Mouse (Mus musculus) bone marrow, adult 2 months (tissue): ENCODE data around the gene Patl2. TPM values are rescaled to one million over a fixed set of nuclear protein-coding genes. Genes with fewer than 3 reads are reported as not detected.
A peak's percentile ranks its signal among the peaks of the same experiment; 100 is the strongest.

Source experiments
- H3K27ac ChIP-seq: fragments of 200-500 bp; 2 replicates; pipeline ENCODE4 v1.5.1; 2012; ENCODE audit warnings: low read depth, mild to moderate bottlenecking, control low read depth, inconsistent platforms, low read length; ENCODE audit not compliant: control insufficient read depth, poor library complexity, insufficient read depth
- H3K4me1 ChIP-seq: fragments of 200-500 bp; 2 replicates; pipeline ENCODE4 v1.6.1; 2011; ENCODE audit warnings: low read length; ENCODE audit not compliant: control insufficient read depth, insufficient read depth
- H3K4me3 ChIP-seq: fragments of 200-500 bp; replicated peaks from 2 replicates; pipeline ENCODE3; 2011; ENCODE audit warnings: mild to moderate bottlenecking, low read depth, low read length, control low read depth; ENCODE audit not compliant: control insufficient read depth
- CTCF ChIP-seq: fragments of 200-500 bp; IDR thresholded peaks from 2 replicates; pipeline ENCODE4 v1.5.1; 2011; ENCODE audit warnings: low read length, control low read depth; ENCODE audit not compliant: control insufficient read depth, insufficient read depth
- POLR2A ChIP-seq: fragments of 200-500 bp; IDR thresholded peaks from 2 replicates; pipeline ENCODE4 v1.6.1; 2011; ENCODE audit warnings: low read depth, mild to moderate bottlenecking, control low read depth, low read length, borderline replicate concordance; ENCODE audit not compliant: control insufficient read depth
- WGBS: fragments of 180-500 bp; shearing (Covaris S2); methylation state at CpG from one replicate; pipeline ENCODE4 v1.1.7; 2018; 5-methylcytosine and 5-hydroxymethylcytosine counted together
- polyA plus RNA-seq: library from polyadenylated mRNA; stranded (reverse); fragments of >200 nt; gene quantifications from 2 replicates; pipeline ENCODE4 v1.2.4, GENCODE M21; 2011; ENCODE audit warnings: low replicate concordance; ENCODE audit not compliant: missing spikeins, insufficient read depth, insufficient read length

The Patl2 gene
- polyA plus RNA-seq, 1 experiment, result not detected

DNA sequence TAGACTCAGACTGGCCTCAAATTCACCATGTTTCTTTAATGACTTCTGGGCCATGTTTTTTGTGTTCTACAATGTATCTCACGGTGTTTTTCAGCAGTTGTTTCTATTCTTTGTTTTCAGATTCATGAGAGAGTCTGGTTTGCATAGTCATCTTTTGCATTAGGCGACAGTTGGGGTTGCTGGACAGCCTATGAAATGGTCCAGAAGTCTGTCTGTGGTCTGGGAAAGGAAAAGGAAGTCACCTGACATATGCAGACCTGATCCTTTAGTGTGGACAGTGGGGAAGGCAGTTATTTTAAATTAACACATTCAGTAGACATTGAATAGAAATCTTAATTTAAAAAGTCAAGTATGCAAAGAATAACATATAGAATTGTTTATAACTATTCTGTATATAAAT lies 23.5 kb downstream of the Patl2 start:
- no peak overlapping the region for H3K4me3 ChIP-seq
- TF ChIP-seq POLR2A, result no peak
- TF ChIP-seq CTCF, result no peak
- no peak overlapping the region for H3K27ac ChIP-seq
- H3K4me1 ChIP-seq, result peaks cover 2% of the 10 kb centered on the region; the same call in 1 of the 2 replicates
- 24% methylated on average over 2 of the region's 2 CpGs for WGBS

DNA sequence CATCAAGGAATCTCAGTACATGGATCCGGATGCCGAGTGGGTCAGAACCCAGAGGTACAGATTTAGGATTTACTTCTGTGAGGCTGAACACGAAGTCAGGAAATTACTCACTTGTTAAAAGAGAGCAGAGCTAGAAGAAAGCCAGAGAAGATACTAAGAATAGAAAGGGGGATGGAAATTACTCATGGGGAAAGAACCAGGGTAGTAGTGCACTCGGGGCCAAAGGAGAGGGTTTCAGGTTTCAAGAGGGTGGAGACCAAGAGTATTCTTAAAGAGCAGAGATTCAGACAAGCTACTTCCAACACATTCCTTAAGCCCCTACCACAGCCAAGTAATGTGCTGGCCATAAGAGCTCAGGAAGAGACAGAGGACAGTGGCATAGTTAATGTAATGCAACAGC lies 24.4 kb downstream of the Patl2 start:
- Histone ChIP-seq H3K4me1 (peaks cover 2% of the 10 kb centered on the region; the same call in 1 of the 2 replicates), H3K27ac (no peak overlapping the region), H3K4me3 (no peak overlapping the region)
- 15% methylated on average over 4 of the region's 4 CpGs for WGBS
- TF ChIP-seq CTCF (no peak), POLR2A (no peak)

DNA sequence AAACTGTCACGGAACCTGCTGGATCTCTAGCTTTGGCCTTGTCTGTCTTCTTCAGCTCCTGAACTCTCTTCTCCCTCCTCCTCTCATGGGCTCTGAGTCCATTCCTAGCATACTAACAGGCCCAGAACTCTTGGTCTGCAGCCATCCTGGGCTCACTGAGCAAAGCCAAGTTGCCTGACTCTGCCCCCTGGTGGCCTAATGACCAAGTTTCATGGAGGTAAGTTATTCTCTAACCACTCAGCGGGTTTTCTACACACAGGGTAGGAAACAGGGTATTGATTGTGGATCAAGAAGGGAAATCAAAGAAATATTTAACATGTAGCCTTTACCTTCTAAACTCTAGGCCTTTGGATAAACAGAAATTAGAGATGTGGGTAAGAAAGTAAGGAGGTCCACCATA lies 25.3 kb downstream of the Patl2 start, which contains the start of gene Trim69:
TSS of gene Trim69 (plus strand) at position 21 of the 400 bp plus-strand sequence.
- 44% methylated on average over 2 of the region's 2 CpGs for WGBS
- Histone ChIP-seq H3K27ac (no peak within 1 kb of the TSS), H3K4me1 (peaks cover 6% of the 10 kb centered on the region; the same call in 1 of the 2 replicates), H3K4me3 (no peak within 1 kb of the TSS)
- TF ChIP-seq POLR2A (no peak), CTCF (peak; percentile 85)

DNA sequence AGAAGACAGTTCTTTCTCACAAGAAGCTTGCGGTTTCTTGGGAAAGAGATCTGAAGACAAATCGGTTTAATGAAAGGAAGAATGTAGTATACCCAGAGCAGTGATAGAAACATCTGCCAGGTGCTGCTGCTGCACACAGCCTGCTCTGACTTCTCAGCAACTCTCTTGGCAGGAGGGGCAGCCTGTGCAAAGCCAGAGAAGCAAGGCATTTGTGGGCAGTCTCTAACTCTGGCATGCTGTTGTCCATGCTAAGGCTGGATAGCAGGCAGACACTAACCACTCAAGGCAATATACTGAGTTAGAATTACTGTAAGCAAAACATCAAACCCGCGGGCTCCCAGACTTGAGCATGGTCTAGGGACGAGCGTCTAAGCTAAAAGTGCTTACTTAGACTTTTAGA lies 26.3 kb downstream of the Patl2 start:
- no peak overlapping the region for H3K27ac ChIP-seq
- H3K4me3 ChIP-seq, result no peak overlapping the region
- H3K4me1 ChIP-seq, result peaks cover 10% of the 10 kb centered on the region; the same call in 1 of the 2 replicates
- no peak for TF ChIP-seq POLR2A
- TF ChIP-seq CTCF, result no peak
- 86% methylated on average over 6 of the region's 6 CpGs for WGBS

DNA sequence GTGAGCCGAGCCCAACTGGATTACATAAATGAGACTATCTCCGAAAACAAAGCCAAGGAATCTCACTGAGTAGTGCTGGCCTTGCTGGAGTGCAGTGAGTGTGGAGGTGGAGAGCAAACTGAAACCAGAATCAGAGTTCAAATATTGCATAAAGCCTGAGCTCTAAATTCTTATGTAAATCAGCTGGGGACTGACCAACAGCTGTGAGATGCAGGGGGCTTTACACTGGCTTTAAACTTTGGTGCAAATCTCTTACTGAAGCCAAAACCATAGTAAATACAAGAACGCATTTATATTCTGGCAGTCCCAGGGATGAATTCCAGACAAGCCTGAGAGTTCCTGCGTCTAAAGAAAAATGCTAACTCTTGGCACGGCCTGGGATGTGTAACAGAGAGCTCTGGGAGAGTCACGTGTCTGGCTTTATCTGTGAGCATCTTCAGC lies 27.6 kb downstream of the Patl2 start:
- no peak overlapping the region for H3K4me3 ChIP-seq
- 84% methylated on average over 6 of the region's 6 CpGs for WGBS
- no peak overlapping the region for H3K27ac ChIP-seq
- peaks cover 8% of the 10 kb centered on the region; the same call in 1 of the 2 replicates for H3K4me1 ChIP-seq
- no peak for TF ChIP-seq POLR2A
- TF ChIP-seq CTCF, result no peak

DNA sequence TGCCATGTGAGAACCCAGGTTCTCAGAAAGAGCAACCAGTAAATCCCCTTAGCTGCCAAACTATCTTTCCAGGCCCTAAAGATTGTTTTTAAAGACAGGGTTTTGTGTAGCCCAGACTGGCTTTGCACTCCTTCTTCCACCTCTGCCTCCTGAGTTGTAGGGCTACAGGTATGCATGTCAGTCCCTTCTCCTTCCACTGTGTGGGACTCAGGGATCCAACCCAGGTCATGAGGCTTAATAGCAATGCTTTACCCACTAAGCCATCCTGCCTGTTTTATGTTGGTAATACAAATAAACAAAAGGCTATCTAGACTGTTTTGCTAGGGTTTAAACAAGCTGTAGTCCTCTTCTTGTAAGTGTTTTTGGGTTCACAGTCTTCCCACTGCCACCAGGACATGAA lies 28.4 kb downstream of the Patl2 start:
- Histone ChIP-seq H3K4me1 (peaks cover 8% of the 10 kb centered on the region; the same call in 1 of the 2 replicates), H3K27ac (no peak overlapping the region), H3K4me3 (no peak overlapping the region)
- TF ChIP-seq POLR2A (no peak), CTCF (no peak)

DNA sequence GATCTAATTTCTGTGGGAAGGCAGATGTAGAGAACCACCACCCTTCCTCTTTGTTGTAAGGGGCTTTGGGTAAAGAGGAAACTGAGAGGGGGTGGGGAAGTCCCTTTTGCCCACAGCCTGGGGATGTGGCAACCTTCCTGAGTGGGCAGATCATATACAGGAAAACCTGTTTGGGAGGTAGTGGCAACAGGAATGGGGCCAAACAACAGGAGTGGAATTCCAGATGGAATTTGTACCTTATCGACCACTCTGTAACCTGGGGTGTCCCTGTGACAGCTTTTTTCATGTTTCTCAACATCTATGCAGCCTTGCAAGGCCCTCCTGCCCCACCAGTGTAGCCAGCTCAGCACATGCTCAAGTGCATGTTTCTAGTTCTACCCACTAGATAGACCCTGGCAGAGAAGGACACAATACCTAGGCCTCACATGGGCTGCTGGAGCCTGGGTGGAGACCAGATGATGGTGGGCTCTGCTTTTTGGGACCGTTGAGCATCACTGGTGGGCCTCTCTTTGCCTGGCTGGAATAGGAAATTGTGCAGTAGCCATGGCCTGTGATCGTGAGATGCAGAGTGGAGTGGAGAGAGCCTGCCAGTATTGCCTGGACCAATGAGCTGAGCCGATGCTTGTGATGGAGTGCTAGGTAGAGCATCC lies 29.8 kb downstream of the Patl2 start:
- WGBS, result 47% methylated on average over 4 of the region's 4 CpGs

DNA sequence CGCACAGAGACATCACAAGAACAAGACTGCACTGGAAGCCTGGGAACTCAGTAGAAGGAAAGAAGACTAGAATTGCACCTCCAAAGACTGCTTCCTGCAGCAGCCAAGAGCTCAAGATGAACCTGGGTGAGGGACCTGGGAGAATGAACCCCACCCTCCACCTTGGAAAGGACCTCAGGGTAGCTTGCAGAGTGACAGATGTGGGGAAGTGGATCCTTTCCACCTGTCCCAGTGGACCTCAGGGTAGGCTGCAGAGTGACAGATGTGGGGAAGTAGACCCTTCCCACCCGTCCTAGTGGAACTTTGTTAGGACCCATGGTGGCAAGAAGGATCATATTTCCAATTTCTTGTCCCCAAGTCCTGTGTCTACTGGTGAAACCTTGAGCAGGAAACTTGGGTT lies 30.7 kb downstream of the Patl2 start:
- Histone ChIP-seq H3K27ac (peak overlapping the region; percentile 72), H3K4me3 (no peak overlapping the region), H3K4me1 (peaks cover 12% of the 10 kb centered on the region; the same call in 1 of the 2 replicates)
- TF ChIP-seq POLR2A (no peak), CTCF (no peak)
- WGBS, result 58% methylated on average over 2 of the region's 2 CpGs

More for the DNA sequence above, 29.8 kb downstream of the Patl2 start:
- TF ChIP-seq CTCF (no peak), POLR2A (no peak)
- Histone ChIP-seq H3K4me1 (peaks cover 12% of the 10 kb centered on the region; the same call in 1 of the 2 replicates), H3K27ac (peak overlapping the region; percentile 30), H3K4me3 (no peak overlapping the region)
